Mouse (Mus musculus): ENCODE results near the gene Tdrd7. TPM values are rescaled to one million over a fixed set of nuclear protein-coding genes. Genes with fewer than 3 reads are reported as not detected.

Tdrd7 gene
- polyA plus RNA-seq, 1 experiment from 2014 or later, result 9.3 TPM

- no peak overlapping the region for H3K4me2 ChIP-seq (ENCODE audit: low read depth, low read length)
- H3K4me1 ChIP-seq (ENCODE audit: control insufficient read depth, insufficient read depth, low read length), result no peaks in the 10 kb centered on the region
- no peak for DNase-seq (ENCODE audit: low spot score)
- H3K4me3 ChIP-seq (ENCODE audit: low read depth, low read length), result no peak overlapping the region
- no peak overlapping the region for H3K27ac ChIP-seq (replicated peaks; ENCODE audit: low read depth, low read length)
- H3K9me3 ChIP-seq (replicated peaks; ENCODE audit: control insufficient read depth, low read length), result no peaks in the 10 kb centered on the region
- ATAC-seq (replicated peaks; ENCODE audit: insufficient number of reproducible peaks, low FRiP score, low TSS enrichment, low read depth), result no peak
- no peaks in the 10 kb centered on the region for H3K36me3 ChIP-seq (replicated peaks; ENCODE audit: control insufficient read depth, insufficient read depth, low read depth, low read length)
- no peak overlapping the region for H3K9ac ChIP-seq (replicated peaks; ENCODE audit: low read length)
- no peaks in the 10 kb centered on the region for H3K27me3 ChIP-seq (ENCODE audit: control insufficient read depth, insufficient read depth, low read length)
- WGBS, result 89% methylated on average over 7 of the region's 7 CpGs
Measured at GRCm38 (mm10) chr4:45949109-45949848, 15.9 kb upstream of the Tdrd7 start.

- no peak for ATAC-seq (replicated peaks; ENCODE audit: insufficient number of reproducible peaks, low FRiP score, low TSS enrichment, low read depth)
- Histone ChIP-seq H3K4me2 (ENCODE audit: low read depth, low read length) (no peak overlapping the region), H3K27ac (replicated peaks; ENCODE audit: low read depth, low read length) (no peak overlapping the region), H3K27me3 (ENCODE audit: control insufficient read depth, insufficient read depth, low read length) (no peaks in the 10 kb centered on the region), H3K9ac (replicated peaks; ENCODE audit: low read length) (no peak overlapping the region), H3K36me3 (replicated peaks; ENCODE audit: control insufficient read depth, insufficient read depth, low read depth, low read length) (no peaks in the 10 kb centered on the region), H3K4me1 (ENCODE audit: control insufficient read depth, insufficient read depth, low read length) (no peaks in the 10 kb centered on the region), H3K9me3 (replicated peaks; ENCODE audit: control insufficient read depth, low read length) (no peaks in the 10 kb centered on the region), H3K4me3 (ENCODE audit: low read depth, low read length) (no peak overlapping the region)
- 93% methylated on average over 18 of the region's 18 CpGs for WGBS
- no peak for DNase-seq (ENCODE audit: low spot score)
Measured at GRCm38 (mm10) chr4:45951830-45952229, 13.3 kb upstream of the Tdrd7 start.

GRCm38 (mm10) chr4:45953025-45953919 lies 11.9 kb upstream of the Tdrd7 start:
- no peak for ATAC-seq (replicated peaks; ENCODE audit: insufficient number of reproducible peaks, low FRiP score, low TSS enrichment, low read depth)
- Histone ChIP-seq H3K9ac (replicated peaks; ENCODE audit: low read length) (no peak overlapping the region), H3K36me3 (replicated peaks; ENCODE audit: control insufficient read depth, insufficient read depth, low read depth, low read length) (no peaks in the 10 kb centered on the region), H3K4me1 (ENCODE audit: control insufficient read depth, insufficient read depth, low read length) (no peaks in the 10 kb centered on the region), H3K4me2 (ENCODE audit: low read depth, low read length) (no peak overlapping the region), H3K4me3 (ENCODE audit: low read depth, low read length) (no peak overlapping the region), H3K9me3 (replicated peaks; ENCODE audit: control insufficient read depth, low read length) (no peaks in the 10 kb centered on the region), H3K27ac (replicated peaks; ENCODE audit: low read depth, low read length) (no peak overlapping the region), H3K27me3 (ENCODE audit: control insufficient read depth, insufficient read depth, low read length) (no peaks in the 10 kb centered on the region)
- 88% methylated on average over 23 of the region's 23 CpGs for WGBS
- no peak for DNase-seq (ENCODE audit: low spot score)

- Histone ChIP-seq H3K9me3 (replicated peaks; ENCODE audit: control insufficient read depth, low read length) (no peaks in the 10 kb centered on the region), H3K4me3 (ENCODE audit: low read depth, low read length) (no peak overlapping the region), H3K36me3 (replicated peaks; ENCODE audit: control insufficient read depth, insufficient read depth, low read depth, low read length) (no peaks in the 10 kb centered on the region), H3K27ac (replicated peaks; ENCODE audit: low read depth, low read length) (no peak overlapping the region), H3K27me3 (ENCODE audit: control insufficient read depth, insufficient read depth, low read length) (no peaks in the 10 kb centered on the region), H3K9ac (replicated peaks; ENCODE audit: low read length) (no peak overlapping the region), H3K4me2 (ENCODE audit: low read depth, low read length) (no peak overlapping the region), H3K4me1 (ENCODE audit: control insufficient read depth, insufficient read depth, low read length) (no peaks in the 10 kb centered on the region)
- ATAC-seq (replicated peaks; ENCODE audit: insufficient number of reproducible peaks, low FRiP score, low TSS enrichment, low read depth) (no peak), DNase-seq (ENCODE audit: low spot score) (no peak)
- WGBS, result 76% methylated on average over 4 of the region's 4 CpGs
Measured at GRCm38 (mm10) chr4:45955235-45955634, 9.9 kb upstream of the Tdrd7 start.

GRCm38 (mm10) chr4:45956131-45956530 lies 9.0 kb upstream of the Tdrd7 start:
- Histone ChIP-seq H3K36me3 (replicated peaks; ENCODE audit: control insufficient read depth, insufficient read depth, low read depth, low read length) (no peaks in the 10 kb centered on the region), H3K4me2 (ENCODE audit: low read depth, low read length) (no peak overlapping the region), H3K4me1 (ENCODE audit: control insufficient read depth, insufficient read depth, low read length) (no peaks in the 10 kb centered on the region), H3K27me3 (ENCODE audit: control insufficient read depth, insufficient read depth, low read length) (no peaks in the 10 kb centered on the region), H3K4me3 (ENCODE audit: low read depth, low read length) (no peak overlapping the region), H3K9ac (replicated peaks; ENCODE audit: low read length) (no peak overlapping the region), H3K9me3 (replicated peaks; ENCODE audit: control insufficient read depth, low read length) (no peaks in the 10 kb centered on the region), H3K27ac (replicated peaks; ENCODE audit: low read depth, low read length) (no peak overlapping the region)
- ATAC-seq (replicated peaks; ENCODE audit: insufficient number of reproducible peaks, low FRiP score, low TSS enrichment, low read depth), result no peak
- WGBS, result 93% methylated on average over 8 of the region's 8 CpGs
- no peak for DNase-seq (ENCODE audit: low spot score)

- Histone ChIP-seq H3K9me3 (replicated peaks; ENCODE audit: control insufficient read depth, low read length) (no peaks in the 10 kb centered on the region), H3K4me1 (ENCODE audit: control insufficient read depth, insufficient read depth, low read length) (no peaks in the 10 kb centered on the region), H3K36me3 (replicated peaks; ENCODE audit: control insufficient read depth, insufficient read depth, low read depth, low read length) (no peaks in the 10 kb centered on the region), H3K27me3 (ENCODE audit: control insufficient read depth, insufficient read depth, low read length) (no peaks in the 10 kb centered on the region), H3K4me3 (ENCODE audit: low read depth, low read length) (no peak overlapping the region), H3K27ac (replicated peaks; ENCODE audit: low read depth, low read length) (no peak overlapping the region), H3K9ac (replicated peaks; ENCODE audit: low read length) (no peak overlapping the region), H3K4me2 (ENCODE audit: low read depth, low read length) (no peak overlapping the region)
- ATAC-seq (replicated peaks; ENCODE audit: insufficient number of reproducible peaks, low FRiP score, low TSS enrichment, low read depth) (no peak), DNase-seq (ENCODE audit: low spot score) (no peak)
- 92% methylated on average over 4 of the region's 4 CpGs for WGBS
Measured at GRCm38 (mm10) chr4:45956706-45957105, 8.4 kb upstream of the Tdrd7 start.

GRCm38 (mm10) chr4:45965737-45966447 lies 758 bp downstream of the Tdrd7 start:
- no peak overlapping the region for H3K9ac ChIP-seq (replicated peaks; ENCODE audit: low read length)
- H3K27ac ChIP-seq (replicated peaks; ENCODE audit: low read depth, low read length), result no peak overlapping the region
- no peak overlapping the region for H3K4me3 ChIP-seq (ENCODE audit: low read depth, low read length)
- no peaks in the 10 kb centered on the region for H3K36me3 ChIP-seq (replicated peaks; ENCODE audit: control insufficient read depth, insufficient read depth, low read depth, low read length)
- DNase-seq (ENCODE audit: low spot score), result peak; percentile 28
- no peak for ATAC-seq (replicated peaks; ENCODE audit: insufficient number of reproducible peaks, low FRiP score, low TSS enrichment, low read depth)
- no peaks in the 10 kb centered on the region for H3K27me3 ChIP-seq (ENCODE audit: control insufficient read depth, insufficient read depth, low read length)
- no peaks in the 10 kb centered on the region for H3K9me3 ChIP-seq (replicated peaks; ENCODE audit: control insufficient read depth, low read length)
- H3K4me2 ChIP-seq (ENCODE audit: low read depth, low read length), result no peak overlapping the region; the same call in 1 of the 2 replicates
- H3K4me1 ChIP-seq (ENCODE audit: control insufficient read depth, insufficient read depth, low read length), result no peaks in the 10 kb centered on the region
- WGBS, result 30% methylated on average over 13 of the region's 13 CpGs

Measured in embryonic facial prominence, embryonic 11.5 days (tissue).